Mouse (Mus musculus): ENCODE results near the gene D630036H23Rik.
"Not testable (repeated sequence)": the region's sequence is repeated elsewhere in the genome, so short reads cannot be mapped to it uniquely, and the experiment has no call there.

The D630036H23Rik gene

DNA sequence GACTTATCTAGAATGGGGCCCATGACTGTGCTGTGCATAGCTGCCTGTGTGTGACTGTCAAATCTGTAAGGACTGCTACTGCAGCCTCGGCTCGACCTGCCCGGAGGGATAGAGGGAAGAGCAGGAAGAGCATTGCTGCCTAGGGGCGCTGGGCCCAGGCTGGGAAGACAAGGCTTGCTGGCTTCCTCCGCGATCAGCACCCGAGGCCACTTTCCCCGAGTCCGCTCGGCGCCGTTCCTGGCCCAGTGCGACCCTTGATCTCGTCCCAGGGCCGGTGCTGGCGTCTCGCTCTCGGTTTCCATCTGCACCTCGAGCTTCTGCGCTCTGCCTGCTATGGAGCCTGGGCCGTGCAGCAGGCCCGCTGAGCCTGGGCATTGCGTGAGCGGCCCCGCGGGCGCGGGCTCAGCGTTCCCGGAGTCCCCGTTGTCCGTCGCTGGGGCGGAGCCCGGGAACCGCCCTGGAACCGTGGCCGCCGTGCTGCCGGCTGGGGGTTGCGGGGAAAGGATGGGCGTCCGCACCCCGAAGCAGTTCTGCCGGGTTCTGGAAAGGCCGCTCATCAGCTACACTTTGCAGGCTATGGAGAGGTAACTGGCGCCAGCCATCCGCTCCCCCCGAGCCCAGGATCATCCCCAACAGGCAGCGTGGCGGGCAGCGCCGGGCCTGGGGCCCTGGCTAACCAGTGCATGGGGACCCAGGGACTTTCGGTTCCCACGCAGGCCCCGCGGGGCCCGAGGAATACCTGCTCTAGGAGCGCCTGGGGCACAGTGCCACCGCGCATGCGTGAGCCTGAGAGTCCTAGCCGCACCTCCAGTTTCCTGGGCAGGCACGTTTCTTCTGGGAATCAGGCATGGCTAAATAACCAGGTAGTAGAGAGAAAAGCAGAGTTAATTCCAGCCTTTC lies at the start of gene D630036H23Rik, which contains the start of gene Ispd:
TSS of gene D630036H23Rik (minus strand) at position 741 of the 900 bp plus-strand sequence.
TSS of gene Ispd (plus strand) at position 10 of the 900 bp plus-strand sequence.
- in situ Hi-C loops (cut with MseI, MboI) = no loop called here

DNA sequence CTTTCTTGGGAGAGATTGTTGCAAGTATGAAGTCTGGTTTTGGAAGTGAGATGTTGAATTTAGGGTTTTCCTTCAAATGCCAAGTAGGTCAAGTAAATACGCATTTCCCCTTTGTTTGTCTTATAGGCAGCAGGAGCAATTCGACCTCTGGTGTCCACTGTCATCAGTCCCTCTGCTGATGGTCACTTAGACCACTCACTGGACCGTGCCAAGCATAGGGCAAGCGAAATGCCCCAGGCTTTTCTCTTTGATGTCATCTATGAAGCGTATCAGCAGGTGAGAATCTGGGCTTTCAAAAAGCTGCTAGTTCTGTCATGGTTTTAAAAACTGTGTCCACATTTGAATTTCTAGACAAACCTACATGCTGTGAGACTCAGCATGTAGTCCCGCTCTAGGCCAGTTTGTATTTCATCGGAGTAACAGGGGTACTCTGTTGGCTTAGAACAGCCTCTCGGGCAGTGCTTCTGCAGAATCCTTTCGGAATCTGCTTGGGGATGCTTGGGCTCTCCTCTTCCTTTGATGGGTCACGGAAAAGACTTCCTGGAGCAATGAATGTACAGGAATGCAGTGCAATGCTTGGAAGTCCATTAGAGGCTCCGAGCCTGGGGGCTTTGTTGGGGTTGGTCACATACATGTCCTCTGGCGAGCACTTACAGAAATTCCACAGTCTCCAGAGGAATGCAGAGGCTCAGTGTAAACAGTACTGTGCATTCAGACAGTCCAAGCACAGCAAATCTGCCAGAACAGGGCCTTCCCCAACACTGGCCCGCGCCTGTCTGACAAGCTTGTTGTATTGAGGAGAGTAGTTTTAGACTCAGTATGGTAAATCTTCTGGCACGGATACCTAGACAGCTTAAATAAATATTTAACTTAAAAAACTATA lies 44.4 kb upstream of the D630036H23Rik start:
- in situ Hi-C loops (cut with MseI, MboI) = no loop called here

DNA sequence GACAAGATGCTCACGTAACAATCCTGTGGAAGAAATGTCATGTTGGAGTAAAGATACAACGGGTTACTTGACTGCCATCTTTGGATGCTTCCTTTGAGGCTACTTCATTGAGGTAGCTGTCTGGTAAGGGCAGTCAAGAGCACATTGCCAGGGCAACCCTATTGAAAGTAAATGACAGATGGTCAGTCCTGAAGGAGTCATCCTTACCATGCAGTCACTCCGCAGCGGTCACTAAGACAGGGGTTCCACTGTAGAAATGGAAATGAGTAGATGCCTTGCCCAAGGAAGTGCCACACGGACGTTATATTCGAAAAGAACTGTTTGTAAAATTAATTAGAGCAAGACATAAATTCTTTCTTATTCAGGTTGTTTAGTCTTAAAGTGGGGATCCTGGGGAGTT lies 43.3 kb upstream of the D630036H23Rik start:
- in situ Hi-C loops (cut with MseI, MboI) = no loop called here

DNA sequence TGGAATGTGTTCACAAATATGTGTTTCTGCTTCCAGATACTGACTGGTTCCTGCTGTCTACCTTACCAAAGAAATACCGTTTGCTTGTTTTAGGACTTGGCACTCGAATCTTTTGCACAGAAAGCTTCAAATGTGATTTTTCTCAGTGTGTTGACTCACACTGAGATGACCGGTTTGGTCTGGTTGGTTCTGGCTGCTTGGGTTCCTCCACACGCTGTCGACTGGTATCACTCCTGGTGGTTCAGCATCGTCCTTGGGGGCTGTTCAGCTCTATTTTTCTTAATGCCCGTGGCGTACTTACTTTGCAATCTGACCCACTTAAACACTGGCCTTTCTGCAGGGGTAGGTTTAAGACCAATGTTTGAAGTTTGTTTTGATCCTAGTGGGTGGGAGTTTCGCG lies 41.7 kb upstream of the D630036H23Rik start:
- in situ Hi-C loops (cut with MseI, MboI) = no loop called here

DNA sequence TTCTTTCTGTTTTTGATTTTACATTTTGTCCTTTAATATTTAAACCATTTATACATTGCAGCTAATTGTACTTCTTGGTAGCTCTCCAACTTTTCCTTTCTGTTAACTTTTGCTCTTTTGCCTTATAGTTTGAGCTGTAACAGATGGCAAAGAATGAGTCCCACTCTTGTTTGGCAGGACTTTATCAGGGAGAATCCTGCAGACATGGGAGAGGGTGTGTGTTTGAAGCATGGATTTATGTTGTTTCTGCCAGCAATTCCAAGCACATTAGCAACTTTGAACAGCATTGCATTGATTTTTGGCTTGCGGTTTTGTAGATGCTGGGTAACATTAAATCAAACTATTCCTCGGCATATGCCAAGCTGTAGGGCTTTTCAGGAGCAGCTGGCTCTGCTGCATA lies 13.1 kb upstream of the D630036H23Rik start:
- in situ Hi-C loops (cut with MseI, MboI) = no loop called here

DNA sequence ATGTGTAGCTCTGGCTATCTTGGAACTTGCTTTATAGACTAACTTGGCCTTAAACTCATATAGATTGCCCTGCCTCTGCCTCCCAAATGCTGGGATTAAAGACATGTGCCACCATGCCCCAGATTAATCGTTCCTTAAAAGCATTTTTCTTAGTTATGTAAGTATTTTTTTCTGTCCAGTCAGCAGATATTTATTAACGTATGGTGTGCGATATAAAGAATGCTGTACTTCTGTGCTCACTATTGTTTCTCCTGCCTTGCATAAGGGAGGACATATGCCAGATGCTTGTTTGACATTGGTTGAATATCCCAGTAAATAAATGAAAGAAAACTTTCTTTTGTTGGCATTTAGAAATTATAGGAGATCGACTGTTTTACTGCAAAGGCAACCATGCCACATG lies 5.0 kb upstream of the D630036H23Rik start:
- in situ Hi-C loops (cut with MseI, MboI) = no loop called here

DNA sequence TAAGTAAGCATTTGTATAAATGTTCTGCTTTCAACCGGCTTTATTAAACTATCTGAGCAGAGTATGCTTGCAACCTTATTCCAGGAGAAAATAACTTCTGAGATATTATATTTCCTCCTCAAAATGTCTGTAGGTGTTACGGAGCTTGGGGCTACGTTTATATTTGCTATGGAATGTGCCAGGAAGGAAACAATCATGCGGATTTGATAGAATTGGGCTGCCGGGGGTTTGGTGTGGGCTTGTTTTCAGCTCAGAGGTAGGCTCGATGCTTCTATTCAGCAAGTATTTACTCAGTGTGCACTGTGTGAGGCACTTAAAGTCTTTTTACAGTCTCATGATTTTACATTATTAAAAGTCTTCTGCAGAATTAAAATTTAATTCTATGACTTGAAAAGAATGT lies 3.4 kb upstream of the D630036H23Rik start:
- in situ Hi-C loops (cut with MseI, MboI) = no loop called here

DNA sequence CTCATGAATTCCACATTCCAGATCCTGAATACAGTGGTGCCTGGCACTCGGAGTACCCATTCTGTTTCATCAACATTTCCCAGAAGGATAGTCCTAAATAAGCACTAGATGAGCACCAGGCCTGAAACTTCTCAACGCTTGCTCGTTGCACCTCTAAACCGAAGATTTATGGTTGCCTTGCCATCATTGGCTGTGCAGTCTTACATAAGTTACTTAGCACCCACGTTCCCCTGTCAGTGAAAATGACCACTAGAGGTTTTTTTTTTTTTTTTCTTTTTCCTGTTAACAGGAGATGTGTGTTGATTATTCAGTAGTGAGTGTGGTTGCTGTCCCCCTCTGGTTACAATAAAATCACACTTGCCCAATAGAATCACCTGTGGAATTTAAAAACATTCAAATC lies 1.2 kb downstream of the D630036H23Rik start:
- in situ Hi-C loops (cut with MseI, MboI) = no loop called here

DNA sequence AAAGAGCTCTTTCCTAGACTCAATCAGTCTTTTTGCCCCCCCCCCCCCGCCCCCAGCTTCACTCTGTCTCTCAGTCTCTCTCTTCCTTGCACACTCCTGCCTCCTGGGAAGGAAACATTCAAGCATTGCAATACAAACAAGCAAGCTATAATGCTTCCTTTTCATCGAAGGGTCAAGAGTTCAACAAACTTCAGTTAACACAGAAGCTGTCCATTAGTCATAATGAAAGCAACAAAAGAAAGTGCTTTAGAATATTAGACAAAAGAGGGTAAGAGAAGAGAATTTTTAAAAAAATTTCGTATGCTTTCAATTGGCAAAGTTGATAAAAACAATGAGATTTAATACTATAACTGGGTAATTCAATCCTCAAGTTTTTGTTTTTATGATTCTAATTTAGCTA lies 1.7 kb downstream of the D630036H23Rik start:
- in situ Hi-C loops (cut with MseI, MboI) = no loop called here

DNA sequence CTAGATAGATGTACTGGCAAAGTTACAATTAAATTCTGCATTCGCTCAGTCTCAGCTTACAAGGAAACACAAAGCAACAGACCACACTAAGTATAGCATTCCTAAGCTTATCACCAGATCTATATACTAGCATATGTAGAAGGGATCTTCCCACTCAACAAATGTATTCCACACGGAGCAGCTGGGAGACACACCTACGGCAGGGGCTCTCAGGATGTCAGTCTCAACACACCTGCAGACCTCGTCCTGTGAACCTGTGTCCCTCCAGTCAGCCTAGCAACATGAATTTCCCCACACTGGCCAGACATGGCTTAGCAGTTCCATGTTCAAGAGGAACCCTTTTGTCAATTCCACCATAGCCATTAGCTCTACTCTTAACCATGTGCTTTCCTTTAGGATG lies 5.6 kb downstream of the D630036H23Rik start:
- in situ Hi-C loops (cut with MseI, MboI) = not testable (repeated sequence)

DNA sequence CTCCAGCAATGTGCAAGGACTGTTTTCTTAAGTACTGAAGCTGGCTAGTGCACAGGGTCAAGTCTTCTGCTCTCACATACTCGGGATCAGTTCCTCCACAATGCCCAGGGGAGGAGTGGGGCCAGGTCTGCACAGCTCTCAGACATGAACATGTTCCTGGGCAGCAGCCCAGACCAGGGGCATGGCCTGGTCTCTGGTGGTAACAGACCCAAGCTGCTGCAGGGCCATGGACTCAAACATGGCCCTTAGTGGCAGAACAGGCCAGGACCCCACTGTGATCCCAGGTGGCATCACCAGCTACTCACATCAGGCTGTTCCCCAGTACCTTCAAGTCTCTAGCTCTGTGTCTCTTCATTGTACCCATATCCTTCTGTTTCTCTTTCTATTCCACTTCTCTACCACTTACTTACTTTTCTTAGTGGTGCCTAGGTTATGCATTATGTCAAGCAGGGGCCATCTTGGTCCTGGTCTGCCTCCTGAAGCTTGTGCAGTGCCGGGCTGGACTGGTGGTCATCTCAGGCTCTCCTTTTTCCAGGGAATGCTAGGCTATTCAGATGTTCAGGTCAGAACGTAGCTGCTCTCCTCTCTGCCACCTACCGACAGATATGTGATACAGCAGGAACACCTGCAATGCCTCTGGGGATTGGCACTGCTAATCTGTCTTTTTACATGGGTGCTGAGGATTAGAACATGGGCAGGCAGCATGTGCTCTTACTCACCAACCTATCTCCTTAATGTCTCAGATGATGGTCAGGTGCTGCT lies 8.6 kb downstream of the D630036H23Rik start:
- in situ Hi-C loops (cut with MseI, MboI) = no loop called here

DNA sequence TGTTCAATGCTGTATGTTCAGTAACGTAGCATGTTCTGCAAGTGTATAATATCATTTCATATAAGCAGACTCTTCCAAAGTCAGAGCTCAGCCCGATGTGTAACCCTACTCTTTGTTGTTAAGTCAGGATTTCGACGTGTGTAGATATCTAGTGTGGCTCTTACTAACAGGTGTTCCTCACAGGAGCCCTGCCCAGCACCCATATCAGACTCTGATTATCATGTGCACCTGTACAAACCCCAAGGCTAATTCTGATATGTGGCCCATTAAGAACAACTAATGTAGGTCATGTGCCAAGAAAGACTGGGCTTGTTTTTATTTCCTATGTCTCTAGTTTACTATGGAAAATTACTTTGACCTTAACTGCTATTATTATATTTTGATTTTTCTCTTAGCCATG lies 18.0 kb downstream of the D630036H23Rik start:
- in situ Hi-C loops (cut with MseI, MboI) = no loop called here

DNA sequence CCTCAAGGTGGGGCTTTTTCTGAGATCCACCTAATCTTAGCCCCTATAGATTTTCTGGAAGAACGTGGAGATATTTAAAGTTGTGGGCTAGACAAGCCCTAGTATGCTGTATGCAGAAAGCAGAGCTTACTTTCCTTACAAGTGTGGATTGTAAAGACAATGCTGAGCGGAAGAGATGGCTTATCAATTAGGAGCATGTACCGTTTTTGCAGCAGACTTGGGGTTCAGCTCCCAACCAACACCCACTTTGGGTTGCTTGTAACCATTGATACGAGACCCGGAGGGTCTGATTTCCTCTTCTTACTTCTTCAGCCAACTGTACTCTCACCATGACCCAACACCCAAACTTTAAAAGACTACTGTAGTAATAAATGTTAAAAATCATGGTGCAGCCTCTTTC lies 21.3 kb downstream of the D630036H23Rik start:
- in situ Hi-C loops (cut with MseI, MboI) = no loop called here

DNA sequence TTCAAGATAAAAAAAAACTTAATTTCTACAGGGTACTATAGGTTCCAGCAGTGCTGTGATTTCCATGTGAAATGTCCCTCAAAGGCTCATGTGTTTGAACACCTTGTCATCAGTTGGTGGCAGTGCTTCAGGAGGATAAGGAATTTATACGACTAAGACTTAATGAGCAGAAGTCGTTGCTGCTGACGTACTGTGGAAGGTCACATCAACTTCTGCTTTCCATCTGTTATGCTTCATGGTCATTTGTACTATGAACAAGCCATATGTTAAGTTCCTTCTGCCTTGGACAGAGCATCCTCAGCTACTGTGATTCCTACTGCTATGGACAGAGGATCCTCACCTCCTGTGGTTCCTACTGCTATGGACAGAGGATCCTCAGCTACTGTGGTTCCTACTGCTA lies 21.9 kb downstream of the D630036H23Rik start:
- in situ Hi-C loops (cut with MseI, MboI) = no loop called here

DNA sequence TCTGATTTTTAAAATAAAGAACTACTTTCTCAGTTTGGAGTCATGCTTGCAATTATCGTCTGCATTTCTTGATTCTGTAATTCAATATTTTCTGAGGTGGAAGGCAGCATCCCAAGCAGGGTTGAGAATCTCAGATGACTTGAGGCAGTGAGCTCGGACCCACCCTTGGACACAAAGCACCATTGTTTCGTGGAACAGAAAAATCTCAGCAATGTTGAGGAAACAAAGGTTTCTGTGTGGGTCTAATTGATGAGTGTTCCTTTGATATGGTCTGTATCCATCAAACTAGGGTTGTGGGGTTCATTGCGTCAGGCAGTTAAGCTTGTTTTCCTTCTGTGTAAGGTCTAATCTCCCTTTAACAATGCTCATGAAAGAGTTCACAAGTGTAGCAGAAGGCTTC lies 37.9 kb downstream of the D630036H23Rik start:
- in situ Hi-C loops (cut with MseI, MboI) = no loop called here

DNA sequence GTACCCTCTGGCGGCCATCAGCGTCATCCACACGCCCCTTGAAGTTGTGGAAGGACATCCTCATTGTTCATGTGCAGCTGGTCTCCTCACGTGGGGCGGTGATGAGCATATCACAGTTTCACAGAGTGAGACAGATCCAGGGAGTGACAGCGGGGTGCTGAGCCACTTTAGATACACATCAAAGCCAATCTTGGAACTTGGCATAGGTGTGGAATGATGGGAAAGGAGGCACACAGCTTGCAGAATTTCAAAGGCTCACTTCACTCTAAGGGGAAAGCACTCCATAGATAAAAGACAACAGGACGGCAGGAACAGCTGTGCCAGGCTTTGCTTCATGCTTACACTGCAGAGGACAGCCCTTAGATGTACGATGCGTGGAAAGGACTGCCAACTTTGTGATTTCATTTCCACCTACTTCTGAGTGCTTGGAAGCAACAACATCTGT lies 48.1 kb downstream of the D630036H23Rik start:
- in situ Hi-C loops (cut with MseI, MboI) = no loop called here

DNA sequence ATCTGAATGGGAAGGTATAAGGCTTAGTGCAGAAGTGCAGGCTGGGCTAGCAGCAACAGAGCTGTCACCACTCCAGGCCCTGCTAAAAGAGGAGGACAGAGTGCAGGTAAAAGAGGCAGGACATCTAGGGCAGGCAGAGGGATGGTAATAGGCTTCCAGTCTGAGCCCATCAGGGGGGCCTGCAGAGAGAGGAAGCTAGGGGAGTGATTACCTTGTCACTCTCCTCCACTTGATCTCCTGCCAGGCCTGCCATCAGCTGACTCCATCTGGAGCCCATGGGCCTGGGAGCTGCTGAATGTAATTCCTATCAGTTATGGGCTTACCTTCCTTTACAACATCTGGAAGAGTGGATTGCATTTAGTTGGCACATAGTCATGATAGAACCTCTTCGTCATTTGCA lies 49.3 kb downstream of the D630036H23Rik start:
- in situ Hi-C loops (cut with MseI, MboI) = no loop called here
